Mouse (Mus musculus) gastrocnemius, postnatal 14 days (tissue): ENCODE data around the gene Snd1. TPM values are rescaled to one million over a fixed set of nuclear protein-coding genes. Genes with fewer than 3 reads are reported as not detected.

Experiments
- DNase-seq: peaks from one replicate; pipeline ENCODE4 v3.0.0; 2021; ENCODE audit warnings: mixed read lengths
- intact Hi-C: fragments of 180-260 bp; cut with DNase I; formaldehyde crosslinking; loops from one replicate; pipeline ENCODE4 v1.15.1; 2025; ENCODE audit warnings: low total_unique reads
- total RNA-seq, 2 experiments: library from RNA; stranded (reverse); gene quantifications; 2 replicates each; pipeline ENCODE4 v1.2.3; 2021

The Snd1 gene
- total RNA-seq, 2 experiments from 2014 or later = 43.4 to 51.3 TPM

DNA sequence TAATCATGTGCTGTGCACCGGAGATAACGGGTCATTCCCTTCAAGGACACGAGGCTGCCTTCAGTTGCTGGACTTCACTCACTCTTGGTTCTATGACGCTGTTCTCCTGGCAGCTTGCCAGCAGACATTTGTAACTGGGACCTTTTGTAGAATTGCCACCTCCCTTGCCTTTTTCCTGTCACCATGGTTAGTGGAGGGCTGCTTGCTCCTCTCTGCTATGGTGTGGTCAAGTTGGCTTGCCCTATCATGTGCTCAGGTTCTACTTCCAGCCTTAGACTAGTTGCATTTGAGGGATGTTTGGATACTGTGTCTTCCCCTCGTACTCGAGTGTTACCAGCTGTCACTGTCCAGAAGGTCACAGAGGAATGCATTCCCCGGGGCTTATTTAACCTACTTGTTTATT, 143.8 kb downstream of the Snd1 start:
- intact Hi-C loops = no loop called here
- DNase-seq = peak; percentile 44

DNA sequence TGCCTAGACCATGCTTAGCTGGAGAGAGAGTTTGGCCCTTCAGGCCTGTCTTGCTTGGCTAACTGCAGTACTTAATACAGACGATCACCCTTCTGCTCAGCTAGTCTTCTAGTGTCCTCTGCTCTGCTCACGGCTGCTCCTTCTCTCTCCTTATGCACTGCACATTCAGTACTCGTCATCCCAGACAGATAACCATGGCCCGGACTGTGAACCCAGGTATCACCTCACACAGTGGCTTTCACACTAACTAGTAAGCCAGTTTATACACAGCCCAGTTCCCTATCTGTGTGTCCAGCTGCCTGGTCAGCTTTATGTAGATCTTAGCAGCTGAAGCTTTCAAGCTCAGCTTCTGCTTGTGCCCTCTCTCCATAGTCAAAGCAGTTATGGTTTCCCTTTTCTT, 146.5 kb downstream of the Snd1 start:
- DNase-seq = no peak
- intact Hi-C loops = no loop called here

- intact Hi-C loops = no loop called here
- DNase-seq = no peak
Measured at GRCm38 (mm10) chr6:28621961-28622360, 147.0 kb downstream of the Snd1 start.

DNA sequence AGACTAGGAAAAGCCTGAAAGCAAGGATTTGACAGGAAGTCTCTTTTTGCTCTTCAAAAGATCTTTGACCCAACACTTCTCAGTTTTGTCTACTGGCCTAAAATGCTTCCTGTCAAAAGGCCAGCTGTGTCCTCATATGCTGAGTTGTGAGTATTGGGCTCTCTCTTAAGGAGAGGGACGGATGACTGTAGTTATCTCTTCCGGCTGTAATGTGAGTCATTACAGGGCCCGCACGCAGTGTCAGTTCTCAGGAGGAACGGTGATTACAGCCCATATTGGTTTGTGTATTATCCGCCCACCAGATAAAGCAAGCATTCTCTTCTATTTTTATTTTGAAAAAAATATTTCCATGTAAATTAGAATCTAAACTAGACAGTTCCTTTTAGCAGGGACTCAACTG, 147.6 kb downstream of the Snd1 start:
- intact Hi-C loops = no loop called here
- DNase-seq = peak; percentile 36

DNA sequence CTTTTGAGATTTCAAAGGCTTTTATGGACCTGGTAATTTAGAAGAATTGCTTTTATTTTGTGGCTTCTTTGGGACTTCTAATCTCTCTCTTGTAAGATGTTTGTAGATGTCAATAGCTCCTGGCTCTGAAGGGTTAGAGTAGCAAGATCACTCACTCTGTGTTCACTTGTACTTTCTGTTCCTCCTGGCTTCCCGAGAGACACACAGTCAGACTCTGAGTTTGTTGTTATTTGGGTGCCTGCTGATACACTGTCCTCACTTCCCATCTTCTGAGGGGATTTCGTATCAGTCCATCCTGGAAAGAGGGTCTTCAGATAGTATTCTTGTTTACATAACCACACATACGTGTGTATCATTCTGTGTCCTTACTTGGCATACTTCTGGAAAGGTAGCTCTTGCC, 148.0 kb downstream of the Snd1 start:
- no peak for DNase-seq
- intact Hi-C loops = no loop called here

- DNase-seq = no peak
- intact Hi-C loops = no loop called here
Measured at GRCm38 (mm10) chr6:28628408-28628807, 153.5 kb downstream of the Snd1 start.

DNA sequence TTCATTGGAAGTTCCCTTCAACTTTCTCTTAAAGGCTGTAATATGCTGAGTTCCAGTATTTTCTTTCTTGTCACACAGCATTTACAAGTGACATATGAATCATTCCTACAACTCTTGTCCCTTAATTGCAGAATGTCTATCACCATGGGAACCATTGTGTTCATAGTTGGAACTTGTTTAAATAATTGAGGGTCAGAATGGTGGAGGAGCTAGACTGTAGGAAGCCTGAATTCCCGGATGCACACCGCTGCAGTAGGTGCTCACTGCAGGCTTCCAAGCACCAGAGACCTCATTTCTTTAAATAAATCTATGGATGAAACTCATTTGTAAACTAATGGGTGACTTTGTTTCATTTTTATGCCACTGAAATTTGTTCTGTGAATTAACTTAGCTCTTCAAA, 154.9 kb downstream of the Snd1 start:
- intact Hi-C loops = no loop called here

GRCm38 (mm10) chr6:28630926-28631325, 156.0 kb downstream of the Snd1 start:
- intact Hi-C loops = no loop called here
- no peak for DNase-seq

More for the DNA sequence above, 154.9 kb downstream of the Snd1 start:
- DNase-seq = no peak

- no peak for DNase-seq
- intact Hi-C loops = no loop called here
Measured at GRCm38 (mm10) chr6:28633120-28633519, 158.2 kb downstream of the Snd1 start.

- intact Hi-C loops = no loop called here
- no peak for DNase-seq
Measured at GRCm38 (mm10) chr6:28633656-28634055, 158.7 kb downstream of the Snd1 start.

DNA sequence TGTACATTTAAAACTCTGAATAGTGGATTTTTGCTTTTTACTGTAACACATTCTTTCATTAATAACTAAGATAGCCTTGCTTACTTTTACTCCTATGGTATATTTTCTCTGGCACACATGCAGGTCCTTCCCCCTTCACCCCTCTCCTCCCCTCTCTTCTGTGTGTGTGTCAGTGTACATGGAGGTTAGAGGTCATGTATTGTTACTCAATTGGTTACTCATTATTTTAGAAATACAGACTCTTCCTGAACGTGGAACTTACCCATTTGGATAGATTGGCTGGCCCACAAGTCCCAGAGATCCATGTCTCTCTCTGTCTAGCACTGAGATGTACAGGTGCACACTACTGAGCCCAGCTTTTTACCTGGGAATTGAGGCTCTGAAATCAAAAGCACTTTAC, 160.2 kb downstream of the Snd1 start:
- intact Hi-C loops = no loop called here
- DNase-seq = no peak

DNA sequence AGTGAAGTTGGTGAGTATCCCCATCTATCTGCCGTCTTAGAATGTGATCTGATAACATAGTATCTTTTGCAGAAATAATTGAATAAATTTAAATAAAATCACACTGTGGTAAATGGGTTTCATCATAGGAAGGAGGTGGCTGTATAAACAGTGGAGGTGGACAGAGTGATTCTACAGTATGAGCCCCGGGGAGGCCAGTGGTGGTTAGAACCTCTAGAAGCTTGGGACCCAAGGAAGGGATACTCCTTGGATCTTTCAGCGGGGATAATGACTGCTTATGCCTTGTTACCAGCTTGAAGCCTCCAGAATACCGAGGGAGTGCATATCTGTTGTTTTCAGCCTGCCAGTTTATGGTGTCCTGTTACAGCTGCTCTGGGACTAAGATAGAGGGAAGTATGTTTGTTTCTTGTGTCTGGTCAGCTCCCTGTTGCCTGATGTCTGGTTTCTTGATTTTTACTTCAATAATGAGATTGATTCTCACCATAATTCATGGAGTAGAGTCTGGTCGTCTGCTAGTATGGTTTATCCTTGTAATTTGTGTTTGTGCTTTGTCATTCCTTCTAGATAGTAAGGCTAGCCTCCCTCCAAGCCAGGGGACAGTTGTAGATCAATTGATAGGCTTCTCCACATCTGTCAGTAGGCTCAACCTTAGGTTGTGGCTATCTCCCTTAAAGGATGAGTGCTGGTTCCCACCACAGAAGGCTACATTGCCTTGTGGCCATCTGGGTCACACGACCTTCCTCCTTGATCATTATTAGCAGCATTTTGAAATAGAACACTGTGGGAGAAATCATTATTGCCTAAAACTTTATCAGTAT, 160.8 kb downstream of the Snd1 start:
- no peak for DNase-seq
- intact Hi-C loops = no loop called here

DNA sequence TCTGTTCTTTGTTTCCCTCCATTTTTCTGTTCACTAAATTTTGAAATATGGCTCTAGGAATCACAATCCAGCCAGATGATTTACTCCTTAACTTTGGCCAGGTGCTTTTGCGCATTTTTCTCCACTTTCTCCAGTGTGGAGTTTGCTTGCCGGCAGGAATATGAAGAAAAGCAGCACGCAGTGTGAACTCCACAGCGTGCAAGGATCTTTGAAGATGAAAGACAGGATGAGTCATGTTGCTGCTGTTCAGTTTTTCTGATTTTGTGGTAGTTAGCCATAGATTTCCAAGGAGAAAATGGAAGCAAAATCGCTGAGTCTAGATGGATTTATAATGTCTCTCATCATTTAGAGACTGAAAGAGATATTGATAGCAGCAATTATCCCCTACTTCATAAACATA, 165.1 kb downstream of the Snd1 start:
- no peak for DNase-seq
- intact Hi-C loops = no loop called here

DNA sequence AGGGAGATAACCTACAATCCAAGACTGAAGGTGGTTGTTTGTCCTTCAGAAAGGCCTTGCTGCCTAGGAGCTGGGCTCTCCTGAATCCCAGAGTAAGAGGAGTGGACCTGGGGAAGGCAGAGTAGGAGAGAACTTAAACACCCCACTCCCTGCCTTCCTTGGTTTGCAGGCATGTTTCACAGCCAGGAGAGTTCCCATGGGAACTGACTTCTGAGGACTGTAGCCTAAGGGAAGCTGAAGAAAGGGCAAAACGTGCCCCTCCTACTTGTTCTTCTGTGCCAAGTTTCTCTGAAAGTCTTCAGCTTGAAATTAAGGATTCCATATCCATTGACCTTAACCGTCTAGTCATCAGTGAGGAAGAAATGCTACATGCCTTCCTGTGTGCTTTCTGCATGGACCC, 168.0 kb downstream of the Snd1 start:
- no peak for DNase-seq
- intact Hi-C loops = no loop called here

GRCm38 (mm10) chr6:28645231-28645630, 170.3 kb downstream of the Snd1 start:
- intact Hi-C loops = no loop called here
- DNase-seq = no peak

DNA sequence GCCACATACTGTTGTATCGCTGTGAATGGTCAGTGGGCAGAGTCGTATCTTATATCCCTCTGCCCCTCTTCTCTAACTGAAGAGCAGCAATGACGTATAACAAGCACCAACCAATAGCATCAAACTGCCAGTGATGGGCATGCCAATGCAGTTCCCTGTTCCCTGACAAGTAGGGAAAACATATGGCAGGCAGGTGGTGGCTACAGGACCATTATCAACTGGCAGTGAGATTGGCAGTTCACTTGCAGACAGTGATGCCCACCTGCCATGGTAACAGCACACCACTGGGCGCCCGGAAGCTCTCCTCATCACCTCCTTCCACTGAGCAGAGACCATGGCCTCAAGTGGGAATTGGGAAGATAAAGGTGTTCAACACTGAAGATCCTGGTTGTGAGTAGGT, 181.6 kb downstream of the Snd1 start:
- intact Hi-C loops = no loop called here
- DNase-seq = no peak

DNA sequence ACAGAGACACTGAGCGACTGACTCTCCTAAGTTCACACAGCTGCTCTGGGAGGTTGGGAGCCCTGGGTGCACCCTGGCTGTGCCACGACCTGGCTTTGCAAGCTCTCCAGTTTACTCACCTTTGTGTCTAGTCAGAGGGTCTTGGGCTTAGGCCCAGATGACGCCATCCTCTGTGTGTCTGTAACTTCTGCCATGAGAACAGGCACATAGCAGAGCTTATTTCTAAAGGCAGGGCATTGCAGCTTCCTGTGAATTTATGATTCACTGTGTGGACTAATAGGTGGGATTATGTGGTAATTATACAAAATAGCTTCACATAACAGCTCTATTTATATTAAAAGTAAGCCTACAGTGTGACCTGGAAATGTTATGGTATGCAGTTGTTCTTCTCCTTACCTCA, 188.1 kb downstream of the Snd1 start:
- no peak for DNase-seq
- intact Hi-C loops = no loop called here

GRCm38 (mm10) chr6:28663670-28664069, 188.7 kb downstream of the Snd1 start:
- no peak for DNase-seq
- intact Hi-C loops = no loop called here

- intact Hi-C loops = no loop called here
- no peak for DNase-seq
Measured at GRCm38 (mm10) chr6:28664716-28665115, 189.8 kb downstream of the Snd1 start.

GRCm38 (mm10) chr6:28667586-28667985, 192.6 kb downstream of the Snd1 start:
- DNase-seq = no peak
- intact Hi-C loops = no loop called here

DNA sequence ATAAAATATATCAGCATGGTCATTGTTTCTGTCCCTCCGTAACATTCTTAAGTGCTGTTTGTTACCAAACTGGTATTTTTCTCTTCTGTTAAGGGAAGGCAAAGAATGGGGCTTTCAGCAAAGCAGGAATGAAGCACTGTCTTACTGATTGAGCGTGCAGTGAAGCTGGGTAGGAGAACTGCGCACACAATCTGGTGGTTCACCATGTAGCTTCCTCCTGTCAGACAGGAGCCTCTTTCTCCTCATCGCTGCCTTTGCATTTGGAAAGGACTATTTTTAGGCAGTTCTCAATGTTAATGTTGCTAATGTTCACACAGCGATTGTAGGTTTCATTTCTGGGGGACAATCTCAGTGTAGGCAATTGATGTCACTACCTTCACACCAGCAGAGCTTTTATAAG, 194.3 kb downstream of the Snd1 start:
- intact Hi-C loops = no loop called here
- DNase-seq = no peak

DNA sequence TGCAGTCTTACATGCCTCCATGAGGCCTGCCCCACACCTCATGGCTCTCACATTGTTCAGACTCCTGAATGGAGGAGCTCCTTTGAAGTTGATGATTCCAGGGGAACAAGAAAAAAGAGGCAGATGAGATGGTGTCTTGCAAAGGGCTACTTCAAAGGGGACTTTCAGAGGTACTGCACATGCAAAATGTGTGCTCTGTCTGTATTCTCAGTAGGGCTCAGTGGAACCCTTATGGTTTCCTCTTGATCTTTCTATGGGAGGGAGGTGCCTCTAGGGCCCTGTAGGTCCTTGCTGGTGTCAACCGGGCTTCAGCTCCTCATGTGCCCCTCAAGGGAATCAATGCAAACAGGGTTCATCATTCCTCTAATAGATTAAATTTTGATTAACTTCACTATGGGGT, 197.4 kb downstream of the Snd1 start:
- intact Hi-C loops = no loop called here
- DNase-seq = no peak
